Mouse (Mus musculus) spleen, adult 2 months (tissue): ENCODE results near the gene Frmd7.

Source experiments
- CTCF ChIP-seq: fragments of 200-500 bp; IDR thresholded peaks from 2 replicates; pipeline ENCODE4 v1.5.1; 2011; ENCODE audit warnings: mild to moderate bottlenecking, inconsistent platforms; ENCODE audit not compliant: insufficient read depth, insufficient read length, insufficient replicate concordance; ENCODE audit errors: extremely low read depth
- POLR2A ChIP-seq: fragments of 200-500 bp; IDR thresholded peaks from 2 replicates; pipeline ENCODE4 v1.6.1; 2011; ENCODE audit warnings: low read depth, low read length, inconsistent platforms

- TF ChIP-seq CTCF (no peak), POLR2A (no peak)
These were observed 68.1 kb downstream of the Frmd7 start for GRCm38 (mm10) chrX:50874246-50875002.
